Mouse (Mus musculus) CD4-positive helper T cell, adult 2 months (primary cell): Measurements from ENCODE around the gene C9.

Experiments
- DNase-seq: peaks from one replicate; pipeline ENCODE4 v3.0.0-alpha.2; 2012; ENCODE audit warnings: low read depth, missing footprints, low spot score

The C9 gene

DNA sequence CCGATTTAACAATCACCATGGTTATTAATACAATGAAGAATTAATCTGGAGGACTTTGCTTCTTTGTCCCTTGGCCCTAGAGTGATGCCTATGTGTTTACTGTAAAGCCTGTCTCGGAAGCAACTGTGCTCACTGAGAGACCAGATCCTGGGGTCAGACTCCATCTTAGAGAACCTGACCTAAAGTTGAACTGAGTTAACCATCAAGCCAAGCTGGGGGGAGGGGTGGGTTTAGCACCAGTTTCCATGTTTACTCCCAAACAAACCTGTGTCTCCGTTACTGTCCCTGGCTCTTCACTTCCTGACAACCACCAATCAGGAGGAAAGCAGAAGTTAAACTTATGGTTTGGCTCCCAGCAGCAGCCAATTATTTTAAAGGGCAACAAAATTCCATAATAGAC lies 38.4 kb downstream of the C9 start:
- DNase-seq: no peak

DNA sequence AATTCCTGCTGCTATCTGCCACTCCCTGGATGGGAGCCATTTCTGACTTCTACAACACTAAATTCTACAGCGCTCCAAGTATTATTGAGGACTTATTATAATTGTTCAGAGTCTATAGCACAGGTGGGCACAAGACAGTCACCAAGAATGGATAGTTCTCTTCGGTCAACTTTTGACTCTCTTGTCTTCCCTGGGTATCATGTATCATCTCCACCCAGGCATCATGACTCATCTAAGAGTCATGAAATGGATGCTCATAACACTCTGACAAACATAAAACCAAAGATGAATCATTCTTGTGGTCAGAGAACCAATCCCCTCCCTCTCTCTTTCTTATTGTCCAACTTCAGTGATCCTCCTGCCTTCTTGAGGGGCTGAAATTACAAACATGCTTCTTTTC lies 47.3 kb downstream of the C9 start:
- DNase-seq: no peak

DNA sequence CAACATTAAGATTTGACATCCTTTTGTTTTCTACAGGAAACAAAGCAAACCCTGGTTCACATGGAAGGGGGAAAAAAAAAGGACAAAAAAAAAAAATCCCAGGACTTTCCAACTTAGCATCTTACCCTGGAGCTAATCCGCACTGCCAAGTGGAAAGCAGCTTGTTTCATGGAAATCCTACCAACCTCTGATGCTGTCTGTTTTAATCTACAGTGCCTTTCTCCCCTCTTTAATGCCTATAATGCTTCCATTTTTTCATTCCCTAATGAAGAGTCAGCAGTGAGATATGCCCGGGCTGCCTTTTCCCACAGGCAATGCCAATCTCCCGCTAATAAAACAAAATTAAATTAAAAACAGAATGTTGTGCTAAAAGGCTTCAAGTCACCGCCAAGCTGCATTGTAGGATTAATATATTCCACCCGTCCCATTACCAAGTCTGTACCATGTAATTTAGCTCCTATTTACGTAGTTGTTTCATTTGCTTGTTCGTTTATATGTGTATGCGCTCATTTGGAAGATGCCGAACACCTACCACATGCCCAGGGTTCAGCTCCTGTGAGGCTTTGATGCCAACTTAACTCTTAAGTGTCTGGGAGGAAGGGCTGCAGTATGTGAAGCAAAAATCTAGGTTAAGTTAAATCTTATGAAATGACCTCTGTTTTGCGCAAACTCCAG lies 53.4 kb downstream of the C9 start:
- DNase-seq: no peak

DNA sequence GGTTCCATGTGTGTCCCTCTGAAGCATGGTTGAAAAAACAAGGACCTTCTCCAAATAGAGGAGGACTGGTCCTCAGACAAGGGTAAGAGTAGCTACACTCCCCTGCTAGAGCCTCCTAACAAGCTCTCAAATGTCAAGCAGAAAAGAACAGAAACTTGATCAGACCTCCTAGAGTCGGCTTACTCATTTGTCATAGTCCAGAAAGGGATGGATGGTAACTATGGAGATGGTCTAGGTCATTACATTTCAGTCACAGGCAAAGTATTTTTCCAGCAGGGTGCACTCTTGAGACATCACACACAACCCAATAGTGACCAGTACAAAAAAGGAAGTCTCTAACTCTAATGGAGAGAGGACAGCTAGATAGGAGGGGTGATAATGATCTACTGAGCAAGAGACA lies 55.7 kb downstream of the C9 start:
- DNase-seq: peak; percentile 46

DNA sequence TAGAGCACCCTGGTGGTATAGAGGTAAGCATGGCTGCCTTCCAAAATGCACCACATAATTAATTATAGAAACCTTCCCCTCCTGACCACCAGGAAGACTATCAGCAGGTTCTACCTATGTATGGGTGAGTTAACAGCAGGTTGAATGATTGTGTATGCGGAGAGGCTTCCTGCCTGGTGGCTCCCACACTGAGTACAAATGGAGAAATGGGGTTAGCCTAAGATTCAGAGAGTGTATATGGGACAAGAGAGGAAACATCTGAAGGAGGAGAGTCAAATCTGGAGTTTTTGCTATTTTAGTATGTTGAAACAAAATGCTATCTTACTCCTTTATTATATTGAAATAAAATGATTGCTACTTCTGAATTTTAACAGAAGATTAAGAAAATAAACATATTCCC lies 72.4 kb downstream of the C9 start:
- DNase-seq: no peak

DNA sequence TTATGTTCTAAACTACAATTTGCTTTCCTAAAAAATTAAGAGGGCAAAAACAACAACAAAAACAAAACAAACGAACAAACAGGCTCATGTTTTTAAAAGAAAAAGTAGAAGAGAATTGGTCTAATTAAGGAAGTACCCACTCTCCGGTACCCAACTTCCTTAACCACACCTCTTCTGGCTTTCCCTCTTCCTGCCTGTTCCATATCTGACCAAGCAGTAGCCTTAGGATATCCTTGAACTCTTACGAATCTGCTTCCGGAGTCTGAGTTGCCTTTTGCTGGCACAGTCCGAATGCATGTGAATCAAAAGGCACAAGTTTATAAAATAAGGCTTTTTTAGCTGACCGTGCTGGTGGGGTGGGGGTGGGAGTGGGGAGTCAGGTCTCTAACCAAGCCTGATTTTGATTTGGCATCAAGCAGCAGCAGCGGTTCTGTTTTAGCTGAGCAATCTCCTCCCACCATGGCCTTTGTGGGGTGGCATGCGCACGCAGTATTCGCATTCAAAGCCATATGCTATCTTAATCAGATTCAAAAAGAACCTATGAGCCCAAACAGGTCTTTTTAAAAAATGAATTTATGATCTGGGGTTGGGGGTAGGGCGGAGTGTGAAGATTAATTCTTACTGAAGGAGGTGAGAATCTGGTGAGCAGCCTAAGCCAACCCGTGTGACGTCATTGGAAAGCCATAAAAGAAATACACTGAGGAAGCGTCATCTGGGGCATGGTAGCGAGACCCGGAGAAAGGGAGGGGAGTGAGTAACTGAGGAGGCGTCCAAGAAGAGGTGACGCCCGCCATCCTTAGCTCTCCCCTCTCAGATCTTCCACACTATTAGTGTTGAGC lies 74.5 kb downstream of the C9 start:
- DNase-seq: peak; percentile 88

DNA sequence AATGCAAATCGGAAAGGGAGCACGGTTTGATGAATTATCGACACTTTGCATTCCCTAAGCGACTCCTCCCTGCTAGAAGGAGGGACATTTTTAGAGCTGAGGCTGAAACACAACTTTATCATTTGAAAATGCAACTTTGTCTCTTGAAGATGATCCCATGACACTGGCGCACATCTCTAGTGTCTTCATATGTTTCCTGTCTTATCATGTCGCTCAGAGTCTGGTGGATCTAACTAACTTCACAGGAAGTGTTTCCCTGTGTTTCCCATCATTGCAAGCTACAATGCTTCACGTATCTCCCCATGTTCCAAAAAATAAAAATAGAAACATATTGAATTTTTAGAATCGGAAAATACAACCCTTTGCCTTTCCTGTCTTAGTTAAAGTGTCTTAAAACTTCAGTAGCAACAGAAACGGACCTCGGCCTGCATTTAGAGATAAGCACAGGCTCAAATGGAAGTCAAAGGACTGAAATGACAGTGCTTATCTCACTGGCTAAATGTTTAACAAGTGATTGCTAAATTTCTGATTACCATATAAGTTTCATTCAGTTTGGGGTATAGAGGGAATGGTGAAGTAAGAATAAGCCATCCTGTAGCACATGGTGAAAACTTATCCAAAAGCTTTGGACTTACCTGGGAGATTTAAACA lies 75.5 kb downstream of the C9 start:
- DNase-seq: no peak

DNA sequence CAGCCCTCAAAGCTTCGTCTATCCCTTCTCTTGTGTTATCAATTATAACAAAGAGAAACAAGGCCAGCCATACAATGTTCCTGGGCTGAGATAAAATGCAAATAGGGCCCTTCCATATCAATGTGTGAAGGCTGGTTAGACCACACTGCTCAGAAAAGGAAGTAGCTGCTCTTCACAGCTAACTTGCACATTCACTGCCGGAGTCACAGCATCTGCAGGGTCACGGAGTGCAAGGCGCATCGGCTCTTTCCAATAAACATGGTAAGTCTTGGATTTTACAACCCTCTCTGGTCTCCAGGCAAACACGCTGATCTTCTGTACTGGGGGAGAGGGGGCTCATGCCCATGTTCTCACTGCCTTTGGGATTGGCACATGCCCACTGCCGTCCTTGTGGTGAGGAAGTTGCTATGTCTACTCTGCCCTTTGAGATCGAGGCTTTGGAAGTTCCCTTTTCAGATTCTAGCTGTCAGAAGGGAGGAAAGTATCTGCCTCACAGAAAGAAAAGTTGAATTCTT lies 77.6 kb downstream of the C9 start, which contains the start of gene Fyb:
TSS of gene Fyb (plus strand) at position 201 of the 515 bp plus-strand sequence.
- peak; percentile 73 for DNase-seq

DNA sequence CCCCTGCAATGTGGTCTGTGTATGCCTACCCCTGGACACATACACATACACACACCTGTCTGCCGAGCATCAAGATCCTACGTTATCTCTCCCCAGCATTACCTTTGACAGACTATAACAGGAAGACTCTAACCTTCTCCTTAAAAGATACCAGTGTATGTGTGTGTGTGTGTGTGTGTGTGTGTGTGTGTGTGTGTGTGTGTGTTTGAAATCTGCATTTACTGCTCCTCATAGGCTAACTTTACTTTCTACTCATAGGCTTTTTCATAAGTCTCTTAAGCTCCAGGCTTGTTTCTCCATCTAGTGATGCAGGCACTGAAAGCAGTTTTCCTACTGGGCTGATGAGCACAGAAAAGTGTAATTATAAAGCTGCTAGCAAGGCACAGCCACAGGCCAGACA lies 79.7 kb downstream of the C9 start:
- DNase-seq: peak; percentile 58

DNA sequence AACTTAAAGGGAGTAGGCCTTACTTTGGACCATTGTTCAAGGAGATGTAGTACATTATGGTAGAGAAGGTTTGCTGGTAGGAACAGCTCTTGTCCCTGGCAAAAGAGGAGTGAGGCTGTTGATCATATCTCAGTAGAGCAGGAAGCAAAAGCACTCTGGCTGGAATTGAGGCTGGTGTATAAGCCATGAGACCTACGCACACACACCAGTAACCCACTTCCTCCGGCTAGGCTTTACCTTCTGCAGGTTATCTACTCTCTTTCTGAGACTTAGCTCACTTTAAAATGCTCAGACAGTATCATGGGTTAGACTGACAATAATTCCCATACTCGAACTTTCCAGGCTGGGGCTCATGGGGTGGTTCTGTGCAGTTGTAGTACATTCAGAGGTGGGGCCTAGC lies 80.3 kb downstream of the C9 start:
- peak; percentile 81 for DNase-seq

DNA sequence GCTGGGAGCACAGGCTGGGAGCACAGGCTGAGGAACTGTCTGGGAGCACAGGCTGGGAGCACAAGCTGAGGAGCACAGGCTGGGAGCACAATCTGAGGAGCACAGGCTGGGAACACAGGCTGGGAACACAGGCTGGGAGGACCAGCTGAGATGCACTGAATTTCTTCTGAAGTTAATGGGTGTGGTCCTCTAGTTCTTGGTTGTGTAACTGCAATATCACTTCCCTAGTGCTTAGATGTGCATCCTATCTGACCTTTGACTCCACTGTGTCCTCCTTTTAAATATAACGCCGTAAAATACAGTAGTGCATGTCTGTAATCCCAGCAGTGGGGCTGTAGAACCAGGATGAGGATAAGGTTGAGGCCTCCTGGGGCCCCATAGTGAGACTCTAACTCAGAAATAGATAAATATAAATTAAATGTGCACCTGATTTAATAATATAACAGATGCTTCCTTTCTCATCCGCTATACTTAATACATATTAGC lies 88.8 kb downstream of the C9 start:
- no peak for DNase-seq

DNA sequence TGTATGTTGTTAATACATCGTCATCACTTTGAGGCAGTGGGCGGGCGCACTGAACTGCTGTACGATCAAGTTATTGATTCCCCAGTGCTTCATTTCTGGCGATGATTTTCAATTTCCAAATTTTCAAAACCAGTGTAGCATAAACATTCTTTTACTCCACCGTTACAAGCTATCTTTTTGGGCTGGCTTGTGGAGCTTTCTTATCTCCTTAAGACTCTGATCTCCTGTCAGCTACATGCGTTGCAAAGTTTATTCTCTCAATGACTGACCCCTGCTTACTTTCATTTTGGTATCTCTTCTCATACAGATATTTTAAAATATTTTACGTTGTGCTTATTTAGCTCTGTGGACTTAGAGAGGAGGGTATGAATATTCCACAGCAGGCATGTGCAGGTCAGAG lies 89.5 kb downstream of the C9 start:
- no peak for DNase-seq

DNA sequence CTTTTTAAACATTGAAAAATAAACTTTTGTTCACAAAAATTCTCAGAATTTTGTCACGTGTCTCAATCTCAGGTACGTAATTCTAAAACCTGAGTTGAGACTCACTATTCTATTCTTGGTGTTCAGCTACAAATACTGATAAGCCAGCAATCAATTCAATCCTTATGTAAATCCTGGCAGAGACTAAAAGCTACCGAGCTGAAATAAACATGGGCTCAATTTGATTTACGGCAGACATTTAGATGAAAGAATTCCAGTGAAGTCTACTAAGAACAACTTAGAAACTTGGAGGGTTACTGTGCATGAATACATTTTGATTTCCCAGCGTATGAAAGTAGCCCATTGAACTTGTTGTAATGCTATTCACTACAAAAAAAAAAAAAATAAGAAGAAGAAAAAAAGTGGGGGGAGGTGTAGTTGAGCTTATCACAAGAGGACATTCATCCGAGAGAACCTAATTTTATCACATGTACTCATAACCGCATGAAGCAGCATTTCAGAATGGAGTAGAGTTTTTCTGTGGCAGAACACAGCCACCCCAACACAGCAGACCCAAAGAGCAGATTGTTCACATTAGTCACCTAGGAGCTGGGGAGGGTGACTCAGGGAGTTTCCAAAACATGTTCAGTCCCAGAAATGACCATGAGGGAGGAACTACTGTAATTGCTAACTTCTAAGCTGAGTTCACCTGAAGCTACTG lies 94.7 kb downstream of the C9 start:
- no peak for DNase-seq
